Mouse (Mus musculus) liver, postnatal 0 days (tissue): ENCODE measurements around the gene Mixl1. TPM values are rescaled to one million over a fixed set of nuclear protein-coding genes. Genes with fewer than 3 reads are reported as not detected.

Experiments used
- ATAC-seq: fragments of 200-750 bp; cut with Nextera tagmentation; 2 replicates; pipeline ENCODE4 v1.8.0; 2017; ENCODE audit warnings: mild to moderate bottlenecking, moderate library complexity
- DNase-seq: peaks from one replicate; pipeline ENCODE4 v3.0.0-alpha.2; 2016
- H3K27ac ChIP-seq: fragments of 300-500 bp; sonication (generic); 2 replicates; pipeline ENCODE4 v1.5.1; 2014; ENCODE audit warnings: antibody characterized with exemption, moderate library complexity, mild to moderate bottlenecking, low read depth
- H3K27me3 ChIP-seq: fragments of 300-500 bp; sonication (generic); 2 replicates; pipeline ENCODE4 v1.6.1; 2014; ENCODE audit warnings: low read length, control low read depth, mixed read lengths; ENCODE audit not compliant: insufficient read depth
- H3K36me3 ChIP-seq: fragments of 300-500 bp; sonication (generic); replicated peaks from 2 replicates; pipeline ENCODE4 v1.6.1; 2014; ENCODE audit warnings: mild to moderate bottlenecking, control low read depth, low read length, moderate library complexity, mixed read lengths; ENCODE audit not compliant: insufficient read depth
- H3K4me1 ChIP-seq: fragments of 300-500 bp; sonication (generic); 2 replicates; pipeline ENCODE4 v1.6.1; 2014; ENCODE audit warnings: antibody characterized with exemption, mild to moderate bottlenecking, control low read depth; ENCODE audit not compliant: insufficient read depth
- H3K4me2 ChIP-seq: fragments of 300-500 bp; sonication (generic); 2 replicates; pipeline ENCODE4 v1.6.1; 2014; ENCODE audit warnings: low read depth, mild to moderate bottlenecking, low read length, moderate library complexity, mixed read lengths
- H3K4me3 ChIP-seq: fragments of 300-500 bp; sonication (generic); 2 replicates; pipeline ENCODE4 v1.5.1; 2014; ENCODE audit warnings: low read depth, low read length
- H3K9ac ChIP-seq: fragments of 300-500 bp; sonication (generic); replicated peaks from 2 replicates; pipeline ENCODE4 v1.6.1; 2014; ENCODE audit warnings: mild to moderate bottlenecking, moderate library complexity
- H3K9me3 ChIP-seq: fragments of 300-500 bp; sonication (generic); 2 replicates; pipeline ENCODE4 v1.6.1; 2016; ENCODE audit warnings: mild to moderate bottlenecking, control low read depth, low read length, mixed read lengths
- CTCF ChIP-seq: sonication (generic); IDR thresholded peaks from 2 replicates; pipeline ENCODE4 v1.5.1; 2016; ENCODE audit warnings: antibody characterized with exemption, low read depth
- EP300 ChIP-seq: IDR thresholded peaks from 2 replicates; pipeline ENCODE4 v1.6.1; 2016; ENCODE audit warnings: antibody characterized with exemption, low read depth, mild to moderate bottlenecking
- WGBS: fragments of 180-500 bp; shearing (Covaris S2); extraction: QIAGEN DNeasy Blood & Tissue Kit; methylation state at CpG from one replicate; pipeline ENCODE4 v1.1.7; 2014; ENCODE audit not compliant: insufficient replicate concordance; 5-methylcytosine and 5-hydroxymethylcytosine counted together
- polyA plus RNA-seq: library from polyadenylated mRNA; unstranded; fragments of >200 nt; fragmentation: Nextera tagmentation; extraction: Ambion mirVana; gene quantifications from 2 replicates; pipeline ENCODE4 v1.2.1, GENCODE M21; 2015

The Mixl1 gene
- polyA plus RNA-seq = 0.08 TPM in 1 of 2 replicates, not detected in the other

DNA sequence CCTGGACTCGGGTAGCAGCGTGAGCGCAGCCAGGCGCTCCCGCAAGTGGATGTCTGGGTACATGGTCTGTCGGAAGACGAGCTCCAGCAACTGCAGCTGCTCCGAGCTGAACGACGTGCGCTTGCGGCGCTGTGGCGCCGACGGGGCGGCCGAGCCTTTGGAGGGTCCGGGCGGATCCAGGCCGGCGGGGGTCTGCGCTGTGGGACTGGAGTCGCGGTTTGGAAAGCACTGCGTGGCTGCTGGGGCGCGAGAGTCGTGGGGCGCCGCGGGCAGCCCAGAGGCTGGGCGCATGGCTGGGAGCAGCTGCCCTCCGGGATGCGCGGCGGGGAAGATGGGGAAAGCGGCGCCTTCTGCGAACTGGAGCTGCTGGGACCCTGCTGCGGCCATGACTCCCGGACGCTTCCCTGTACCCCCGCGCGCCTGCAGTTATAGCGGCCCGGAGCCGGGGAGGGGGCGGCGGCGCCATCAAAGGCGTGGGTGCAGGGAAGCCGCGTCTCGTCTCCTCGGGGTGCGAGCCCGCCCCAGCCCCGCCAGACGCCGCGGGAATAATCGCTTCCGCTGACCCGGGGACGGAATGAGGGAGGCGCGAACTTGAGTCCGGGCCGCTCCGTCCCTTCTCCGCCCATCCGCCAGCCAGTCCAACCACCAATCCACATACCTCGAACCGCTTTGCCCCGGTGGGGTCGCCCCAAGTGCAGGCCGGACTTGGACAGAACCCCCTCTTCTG lies at the start of gene Mixl1:
TSS of gene Mixl1 (minus strand) at position 409 of the 727 bp plus-strand sequence.
- Histone ChIP-seq H3K4me2 (peak within 1 kb of the TSS; percentile 74), H3K4me1 (peaks cover 4% of the 10 kb centered on the region; the same call in 1 of the 2 replicates), H3K4me3 (peak within 1 kb of the TSS; percentile 46), H3K27me3 (peaks cover 25% of the 10 kb centered on the region), H3K9ac (no peak within 1 kb of the TSS; the same call in 1 of the 2 replicates), H3K36me3 (no peaks in the 10 kb centered on the region; the same call in 1 of the 2 replicates), H3K9me3 (no peaks in the 10 kb centered on the region), H3K27ac (no peak within 1 kb of the TSS)
- TF ChIP-seq EP300 (no peak), CTCF (no peak)
- ATAC-seq = no peak
- WGBS = under 1% methylated on average over 72 of the region's 79 CpGs
- DNase-seq = no peak

DNA sequence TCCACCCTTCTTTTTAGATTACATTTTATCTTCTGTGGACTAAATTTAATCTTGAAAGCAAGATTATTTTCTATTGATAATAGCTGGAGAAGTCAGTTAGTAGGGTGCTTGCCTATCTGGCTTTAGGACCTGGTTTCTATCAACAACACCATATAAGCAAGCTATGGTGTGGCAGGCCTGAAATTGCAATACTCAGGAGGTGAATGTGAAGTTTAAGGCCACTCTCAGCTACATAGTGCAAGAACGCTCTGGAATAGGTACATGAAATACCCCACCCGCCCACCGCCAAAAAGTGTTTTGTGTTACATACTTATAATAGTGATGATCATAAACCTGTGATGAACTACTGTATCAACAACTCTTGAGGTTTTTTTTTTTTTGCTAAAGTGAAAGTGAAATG lies 32.4 kb upstream of the Mixl1 start:
- Histone ChIP-seq H3K4me2 (no peak overlapping the region), H3K9ac (no peak overlapping the region), H3K27ac (no peak overlapping the region), H3K9me3 (no peaks in the 10 kb centered on the region), H3K4me1 (peaks cover 39% of the 10 kb centered on the region), H3K36me3 (peaks cover 4% of the 10 kb centered on the region), H3K27me3 (no peaks in the 10 kb centered on the region), H3K4me3 (no peak overlapping the region)
- TF ChIP-seq EP300 = no peak
- no peak for TF ChIP-seq CTCF
- DNase-seq (no peak), ATAC-seq (no peak)
- WGBS = 75% methylated on average over 3 of the region's 3 CpGs

GRCm38 (mm10) chr1:180726183-180726582 lies 29.3 kb upstream of the Mixl1 start:
- under 1% methylated on average over 31 of the region's 42 CpGs for WGBS

DNA sequence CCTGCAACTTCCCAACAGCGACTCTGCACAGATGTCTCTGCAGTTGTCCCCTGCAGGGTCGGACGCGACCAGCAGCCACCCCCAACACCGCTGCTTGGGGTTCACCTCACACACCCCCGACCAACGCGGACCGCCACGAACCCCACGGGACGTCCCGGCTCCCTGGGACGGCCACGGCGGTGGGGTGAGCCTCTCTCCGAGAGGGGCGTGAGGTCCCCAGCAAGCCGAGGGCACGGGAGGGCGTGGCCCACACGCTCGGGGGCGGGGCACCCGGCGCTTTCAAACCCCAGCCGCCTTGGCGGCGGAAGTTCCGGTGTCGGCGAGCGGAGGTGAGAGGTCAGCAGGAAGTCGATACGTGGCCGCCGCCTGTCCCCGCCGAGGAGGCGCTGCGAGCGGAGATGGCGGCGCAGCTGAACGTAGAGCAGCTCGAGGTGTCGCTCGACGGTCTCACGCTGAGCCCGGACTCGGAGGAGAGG lies 28.9 kb upstream of the Mixl1 start, which contains the start of gene Acbd3:
TSS of gene Acbd3 (plus strand) at position 340 of the 476 bp plus-strand sequence.
- Histone ChIP-seq H3K9ac (peak within 1 kb of the TSS; percentile 95), H3K4me3 (peak within 1 kb of the TSS; percentile 99), H3K27ac (peak within 1 kb of the TSS; percentile 98), H3K4me1 (peaks cover 45% of the 10 kb centered on the region), H3K9me3 (no peaks in the 10 kb centered on the region), H3K27me3 (no peaks in the 10 kb centered on the region), H3K36me3 (no peaks in the 10 kb centered on the region), H3K4me2 (peak within 1 kb of the TSS; percentile 91)
- WGBS = under 1% methylated on average over 51 of the region's 52 CpGs
- ATAC-seq (peak; percentile 95), DNase-seq (peak; percentile 95)
- no peak for TF ChIP-seq EP300
- peak; percentile 31; the same call in 1 of the 2 replicates for TF ChIP-seq CTCF

More at GRCm38 (mm10) chr1:180726183-180726582, 29.3 kb upstream of the Mixl1 start:
- Histone ChIP-seq H3K27ac (peak overlapping the region; percentile 98), H3K4me2 (peak overlapping the region; percentile 91), H3K9me3 (no peaks in the 10 kb centered on the region), H3K9ac (peak overlapping the region; percentile 95), H3K36me3 (no peaks in the 10 kb centered on the region), H3K4me3 (peak overlapping the region; percentile 99), H3K27me3 (no peaks in the 10 kb centered on the region), H3K4me1 (peaks cover 47% of the 10 kb centered on the region)
- TF ChIP-seq EP300 (no peak), CTCF (no peak)
- DNase-seq = no peak
- ATAC-seq = peak; percentile 77

DNA sequence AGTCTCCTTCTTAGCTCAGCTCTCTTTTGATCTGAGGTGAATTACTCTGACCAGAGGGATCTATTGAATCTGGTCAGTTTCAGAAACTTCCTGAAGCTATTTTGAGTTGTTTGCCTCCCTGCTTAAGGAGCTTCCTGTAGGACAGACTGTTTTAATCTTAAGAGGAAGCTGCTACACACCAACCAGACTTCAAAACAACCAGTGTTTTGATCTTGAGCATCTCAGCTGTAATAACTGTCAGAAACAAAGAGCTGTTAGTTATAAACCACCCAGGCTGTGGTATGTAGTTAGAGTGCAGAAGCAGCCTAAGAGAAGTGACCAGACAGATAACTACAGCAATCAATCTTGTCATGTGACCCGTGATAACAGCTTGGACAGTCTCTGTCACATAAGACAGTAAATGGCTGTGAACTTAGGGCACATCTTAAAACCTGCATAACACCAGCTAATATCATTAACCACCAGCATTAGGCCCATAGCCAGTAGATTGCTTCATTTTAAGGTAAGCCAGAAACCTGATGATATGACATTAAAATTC lies 26.9 kb upstream of the Mixl1 start:
- Histone ChIP-seq H3K4me3 (no peak overlapping the region), H3K27ac (peak overlapping the region; percentile 12; the same call in 1 of the 2 replicates), H3K4me2 (no peak overlapping the region), H3K4me1 (peaks cover 33% of the 10 kb centered on the region), H3K36me3 (no peaks in the 10 kb centered on the region), H3K9ac (no peak overlapping the region), H3K27me3 (no peaks in the 10 kb centered on the region), H3K9me3 (no peaks in the 10 kb centered on the region)
- WGBS = 18% methylated on average over 1 of the region's 1 CpGs
- ATAC-seq (no peak), DNase-seq (no peak)
- TF ChIP-seq CTCF (no peak), EP300 (no peak)

DNA sequence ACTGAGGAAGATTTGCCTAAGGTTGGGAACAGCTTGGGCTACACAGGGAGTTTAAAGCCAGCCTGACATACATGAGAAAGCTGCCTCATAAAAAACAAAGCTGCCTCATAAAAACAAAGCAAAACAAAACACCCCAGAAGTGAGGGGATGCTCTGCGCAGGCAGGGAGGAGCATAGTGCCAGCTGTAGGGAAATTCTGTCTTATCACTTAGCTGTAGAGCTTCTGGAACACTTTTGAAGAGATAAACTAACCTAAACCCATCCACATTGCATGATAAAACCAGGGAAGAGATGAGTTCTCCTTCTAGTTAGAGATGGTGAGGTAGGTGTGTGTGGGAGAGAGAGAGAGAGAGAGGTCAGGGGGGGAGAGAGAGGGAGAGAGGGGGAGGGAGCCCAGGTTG lies 25.8 kb upstream of the Mixl1 start:
- Histone ChIP-seq H3K4me2 (0 out of 2 replicates have a peak overlapping the region, but pooled peaks have one; percentile 3), H3K27me3 (no peaks in the 10 kb centered on the region), H3K27ac (no peak overlapping the region), H3K4me3 (no peak overlapping the region), H3K36me3 (no peaks in the 10 kb centered on the region), H3K4me1 (peaks cover 24% of the 10 kb centered on the region), H3K9me3 (no peaks in the 10 kb centered on the region), H3K9ac (no peak overlapping the region)
- DNase-seq (no peak), ATAC-seq (no peak)
- 59% methylated on average over 1 of the region's 1 CpGs for WGBS
- TF ChIP-seq EP300 (peak; percentile 59; the same call in 1 of the 2 replicates), CTCF (no peak)
